Comparison of ENCODE assay signal across 23 mouse cellular contexts in genomic region chr8:53941144-53941543, GRCm38 (mm10).
DNase-seq lines count a peak whose midpoint lies in the region; ATAC-seq lines count a peak whose summit lies in the region.
"Had no signal": no experiment of that assay in that cellular context is flagged by ENCODE, and none has a peak within 500 bp of the region (broad histone marks: within the 10 kb centered on the region; RNA-seq: fewer than 3 reads in every experiment).

No protein-coding gene starts in this region.

- H3K9me3 ChIP-seq in forebrain, embryonic 10.5 days: no peaks in the 10 kb centered on the region
- no peaks in the 10 kb centered on the region for H3K9me3 ChIP-seq in forebrain, embryonic 16.5 days (ENCODE audit: control insufficient read depth, low read length)
- no peaks in the 10 kb centered on the region for H3K9me3 ChIP-seq in forebrain, embryonic 12.5 days
- H3K9me3 ChIP-seq in forebrain, embryonic 15.5 days: no peaks in the 10 kb centered on the region
- H3K9me3 ChIP-seq in forebrain, embryonic 14.5 days (replicated peaks; ENCODE audit: control insufficient read depth, low read length): no peaks in the 10 kb centered on the region
- H3K9me3 ChIP-seq: embryonic facial prominence, embryonic 10.5 days; embryonic facial prominence, embryonic 12.5 days; G1E had no signal

- H3K4me3 ChIP-seq in forebrain, embryonic 10.5 days: no peak overlapping the region
- no peak overlapping the region for H3K4me3 ChIP-seq in forebrain, embryonic 16.5 days (replicated peaks; ENCODE audit: low read length)
- no peak overlapping the region for H3K4me3 ChIP-seq in forebrain, embryonic 12.5 days (replicated peaks)
- H3K4me3 ChIP-seq in forebrain, embryonic 15.5 days: no peak overlapping the region
- no peak overlapping the region for H3K4me3 ChIP-seq in forebrain, embryonic 14.5 days (ENCODE audit: low read depth, low read length)
- H3K4me3 ChIP-seq: embryonic facial prominence, embryonic 10.5 days; embryonic facial prominence, embryonic 12.5 days; gastrocnemius, adult 2 months had no signal

- DNase-seq in forebrain, embryonic 10.5 days (ENCODE audit: extremely low spot score, low spot score): no peak
- DNase-seq in forebrain, embryonic 14.5 days (ENCODE audit: low spot score): peak; percentile 73
- no peak for DNase-seq in c-Kit-positive CD71-positive TER-119-positive erythroid progenitor cells, embryonic 14.5 days (ENCODE audit: low spot score)
- DNase-seq: adrenal gland, adult 8-10 months; adrenal gland, postnatal 14 days; adrenal gland, postnatal 36 days; B cell, adult 2 months; cerebellum, adult 11-12 months; cerebellum, adult 2 months; cerebellum, adult 9-10 months; cerebellum, postnatal 10 days; cerebellum, postnatal 25 days; gastrocnemius, adult 2 months had no signal

- H3K9ac ChIP-seq in forebrain, embryonic 16.5 days (replicated peaks; ENCODE audit: low read depth, low read length): no peak overlapping the region
- no peak overlapping the region for H3K9ac ChIP-seq in forebrain, embryonic 12.5 days
- no peak overlapping the region for H3K9ac ChIP-seq in forebrain, embryonic 15.5 days (replicated peaks)
- no peak overlapping the region for H3K9ac ChIP-seq in forebrain, embryonic 14.5 days (ENCODE audit: low read length)
- H3K9ac ChIP-seq: embryonic facial prominence, embryonic 12.5 days had no signal

- H3K27me3 ChIP-seq in forebrain, embryonic 10.5 days (ENCODE audit: poor library complexity, severe bottlenecking): no peaks in the 10 kb centered on the region
- no peaks in the 10 kb centered on the region for H3K27me3 ChIP-seq in forebrain, embryonic 16.5 days (replicated peaks; ENCODE audit: control insufficient read depth, insufficient read depth, low read length)
- H3K27me3 ChIP-seq in forebrain, embryonic 12.5 days: no peaks in the 10 kb centered on the region
- H3K27me3 ChIP-seq in forebrain, embryonic 15.5 days: no peaks in the 10 kb centered on the region
- no peaks in the 10 kb centered on the region for H3K27me3 ChIP-seq in forebrain, embryonic 14.5 days (replicated peaks; ENCODE audit: control insufficient read depth, insufficient read depth, low read length)
- H3K27me3 ChIP-seq: CH12.LX; embryonic facial prominence, embryonic 12.5 days; Patski had no signal

- H3K27ac ChIP-seq in forebrain, embryonic 10.5 days: peak overlapping the region; percentile 35; the same call in 1 of the 2 replicates
- H3K27ac ChIP-seq in forebrain, embryonic 16.5 days (ENCODE audit: low read length): no peak overlapping the region
- H3K27ac ChIP-seq in forebrain, embryonic 12.5 days: no peak overlapping the region
- H3K27ac ChIP-seq in forebrain, embryonic 15.5 days (replicated peaks): no peak overlapping the region
- no peak overlapping the region for H3K27ac ChIP-seq in forebrain, embryonic 14.5 days (ENCODE audit: low read depth, low read length)
- H3K27ac ChIP-seq: embryonic facial prominence, embryonic 10.5 days; embryonic facial prominence, embryonic 12.5 days; gastrocnemius, adult 2 months had no signal

- H3K4me2 ChIP-seq in forebrain, embryonic 16.5 days (ENCODE audit: low read length): no peak overlapping the region
- H3K4me2 ChIP-seq in forebrain, embryonic 12.5 days: no peak overlapping the region
- H3K4me2 ChIP-seq in forebrain, embryonic 15.5 days (replicated peaks): no peak overlapping the region
- no peak overlapping the region for H3K4me2 ChIP-seq in forebrain, embryonic 14.5 days (ENCODE audit: low read length)
- H3K4me2 ChIP-seq: embryonic facial prominence, embryonic 12.5 days had no signal

- WGBS in forebrain, embryonic 10.5 days: 22% methylated on average over 2 of the region's 2 CpGs
- WGBS in forebrain, embryonic 16.5 days: 10% methylated on average over 2 of the region's 2 CpGs
- 6% methylated on average over 2 of the region's 2 CpGs for WGBS in forebrain, embryonic 12.5 days
- WGBS in forebrain, embryonic 15.5 days: 6% methylated on average over 2 of the region's 2 CpGs
- 5% methylated on average over 2 of the region's 2 CpGs for WGBS in forebrain, embryonic 14.5 days

- no peak for ATAC-seq in forebrain, embryonic 16.5 days
- peak; percentile 71; the same call in 1 of the 2 replicates for ATAC-seq in forebrain, embryonic 12.5 days (ENCODE audit: low FRiP score)
- no peak for ATAC-seq in forebrain, embryonic 15.5 days (replicated peaks)
- peak; percentile 40; the same call in 1 of the 2 replicates for ATAC-seq in forebrain, embryonic 14.5 days
- ATAC-seq: activated CD4-positive, CD25-positive, alpha-beta regulatory T cell, adult 4 months; CD4-positive, CD25-positive, alpha-beta regulatory T cell, adult 4 months; Patski had no signal

- no peaks in the 10 kb centered on the region for H3K36me3 ChIP-seq in forebrain, embryonic 10.5 days (replicated peaks)
- H3K36me3 ChIP-seq in forebrain, embryonic 16.5 days (ENCODE audit: control insufficient read depth, insufficient read depth): no peaks in the 10 kb centered on the region
- no peaks in the 10 kb centered on the region for H3K36me3 ChIP-seq in forebrain, embryonic 12.5 days (replicated peaks)
- H3K36me3 ChIP-seq in forebrain, embryonic 15.5 days: no peaks in the 10 kb centered on the region
- no peaks in the 10 kb centered on the region for H3K36me3 ChIP-seq in forebrain, embryonic 14.5 days (ENCODE audit: control insufficient read depth, insufficient read depth, low read length)
- H3K36me3 ChIP-seq: embryonic facial prominence, embryonic 10.5 days; embryonic facial prominence, embryonic 12.5 days; G1E had no signal

- H3K4me1 ChIP-seq in forebrain, embryonic 10.5 days: peaks cover 30% of the 10 kb centered on the region
- no peaks in the 10 kb centered on the region; the same call in 1 of the 2 replicates for H3K4me1 ChIP-seq in forebrain, embryonic 16.5 days (replicated peaks; ENCODE audit: control insufficient read depth, insufficient read depth, low read length)
- H3K4me1 ChIP-seq in forebrain, embryonic 12.5 days: 0 out of 2 replicates have a peak, but pooled peaks cover 3% of the 10 kb centered on the region
- no peaks in the 10 kb centered on the region; the same call in 1 of the 2 replicates for H3K4me1 ChIP-seq in forebrain, embryonic 15.5 days
- no peaks in the 10 kb centered on the region; the same call in 1 of the 2 replicates for H3K4me1 ChIP-seq in forebrain, embryonic 14.5 days (ENCODE audit: control insufficient read depth, insufficient read depth, low read length)
- H3K4me1 ChIP-seq: embryonic facial prominence, embryonic 10.5 days; embryonic facial prominence, embryonic 12.5 days had no signal

Comparison
In these comparisons a context has a peak if more than half of its experiments do, and no peak if none do; other contexts are left out.
1. ATAC-seq: peak in forebrain, embryonic 12.5 days (single experiment) and forebrain, embryonic 14.5 days (single experiment); none in forebrain, embryonic 16.5 days (single experiment) and forebrain, embryonic 15.5 days (single experiment).